Comparison of ENCODE assay signal across 8 mouse cellular contexts in genomic region chr6:120579110-120579830, GRCm38 (mm10). TPM values are rescaled to one million over a fixed set of nuclear protein-coding genes. Genes with fewer than 3 reads are reported as not detected.
A peak's percentile ranks its signal among the peaks of the same experiment; 100 is the strongest.
DNase-seq lines count a peak whose midpoint lies in the region; ATAC-seq lines count a peak whose summit lies in the region.

No protein-coding gene starts in this region.

- H3K27me3 ChIP-seq in megakaryocyte, embryonic 14.5 days (replicated peaks): peaks cover 55% of the 10 kb centered on the region
- H3K27me3 ChIP-seq in embryonic facial prominence, embryonic 13.5 days: peaks cover 9% of the 10 kb centered on the region
- H3K27me3 ChIP-seq in hindbrain, embryonic 13.5 days: 0 out of 2 replicates have a peak, but pooled peaks cover 3% of the 10 kb centered on the region
- no peaks in the 10 kb centered on the region for H3K27me3 ChIP-seq in neural tube, embryonic 13.5 days

- peaks cover 24% of the 10 kb centered on the region for H3K4me1 ChIP-seq in megakaryocyte, embryonic 14.5 days
- peaks cover 23% of the 10 kb centered on the region for H3K4me1 ChIP-seq in embryonic facial prominence, embryonic 13.5 days
- H3K4me1 ChIP-seq in hindbrain, embryonic 13.5 days (replicated peaks): peaks cover 30% of the 10 kb centered on the region
- peaks cover 31% of the 10 kb centered on the region for H3K4me1 ChIP-seq in neural tube, embryonic 13.5 days (replicated peaks)

- ATAC-seq in megakaryocyte, adult 5-6 weeks (ENCODE audit: poor library complexity, severe bottlenecking): no peak; the same call in 1 of the 2 replicates
- ATAC-seq in embryonic facial prominence, embryonic 13.5 days (ENCODE audit: insufficient number of reproducible peaks, insufficient read depth, low FRiP score, low TSS enrichment, low read depth): no peak
- ATAC-seq in hindbrain, embryonic 13.5 days (ENCODE audit: low FRiP score): peak; percentile 21; the same call in 1 of the 2 replicates
- peak; percentile 34; the same call in 1 of the 2 replicates for ATAC-seq in neural tube, embryonic 13.5 days (ENCODE audit: low read depth)

- peak overlapping the region; percentile 90 for H3K4me3 ChIP-seq in megakaryocyte, embryonic 14.5 days (replicated peaks)
- peak overlapping the region; percentile 47 for H3K4me3 ChIP-seq in embryonic facial prominence, embryonic 13.5 days
- H3K4me3 ChIP-seq in hindbrain, embryonic 13.5 days: peak overlapping the region; percentile 44
- peak overlapping the region; percentile 42 for H3K4me3 ChIP-seq in neural tube, embryonic 13.5 days

- 6% methylated on average over 21 of the region's 21 CpGs for WGBS in embryonic facial prominence, embryonic 13.5 days
- WGBS in hindbrain, embryonic 13.5 days: 4% methylated on average over 21 of the region's 21 CpGs
- 3% methylated on average over 21 of the region's 21 CpGs for WGBS in neural tube, embryonic 13.5 days

- peak overlapping the region; percentile 89 for H3K4me2 ChIP-seq in embryonic facial prominence, embryonic 13.5 days
- H3K4me2 ChIP-seq in hindbrain, embryonic 13.5 days: peak overlapping the region; percentile 74
- peak overlapping the region; percentile 78 for H3K4me2 ChIP-seq in neural tube, embryonic 13.5 days

- H3K9ac ChIP-seq in embryonic facial prominence, embryonic 13.5 days: peak overlapping the region; percentile 64
- peak overlapping the region; percentile 68 for H3K9ac ChIP-seq in hindbrain, embryonic 13.5 days
- H3K9ac ChIP-seq in neural tube, embryonic 13.5 days: peak overlapping the region; percentile 66

- peak overlapping the region; percentile 24; the same call in 1 of the 2 replicates for H3K27ac ChIP-seq in embryonic facial prominence, embryonic 13.5 days
- peak overlapping the region; percentile 81 for H3K27ac ChIP-seq in hindbrain, embryonic 13.5 days
- peak overlapping the region; percentile 88 for H3K27ac ChIP-seq in neural tube, embryonic 13.5 days (replicated peaks)

- intact Hi-C loops in gastrocnemius, postnatal 14 days (cut with DNase I; ENCODE audit: low total_unique reads): no loop called here
- intact Hi-C loops in left cerebral cortex, postnatal 36 days (cut with DNase I): no loop called here

- no peaks in the 10 kb centered on the region for H3K36me3 ChIP-seq in megakaryocyte, embryonic 14.5 days (replicated peaks; ENCODE audit: low read length)
- no peaks in the 10 kb centered on the region for H3K36me3 ChIP-seq in embryonic facial prominence, embryonic 13.5 days
- H3K36me3 ChIP-seq in hindbrain, embryonic 13.5 days: no peaks in the 10 kb centered on the region
- no peaks in the 10 kb centered on the region for H3K36me3 ChIP-seq in neural tube, embryonic 13.5 days

- DNase-seq in liver: peak; percentile 43
- DNase-seq in gastrocnemius, postnatal 14 days: no peak
- DNase-seq in left cerebral cortex, postnatal 36 days (ENCODE audit: low spot score in 2 of 2): no peak

- no peaks in the 10 kb centered on the region for H3K9me3 ChIP-seq in megakaryocyte, embryonic 14.5 days
- H3K9me3 ChIP-seq in embryonic facial prominence, embryonic 13.5 days: no peaks in the 10 kb centered on the region
- H3K9me3 ChIP-seq in hindbrain, embryonic 13.5 days: no peaks in the 10 kb centered on the region
- H3K9me3 ChIP-seq in neural tube, embryonic 13.5 days: no peaks in the 10 kb centered on the region

RNA-seq across cellular contexts. Expression of gene Hdhd5, which starts 48.2 kb away (rescaled TPM):
- polyA plus RNA-seq in megakaryocyte, embryonic 14.5 days (2012; ENCODE audit: insufficient read depth, low replicate concordance): 2.1 and 4.8 TPM in 2 replicates
- 4.4 and 6.6 TPM in 2 replicates for total RNA-seq in megakaryocyte, adult 5-6 weeks (2015)
- total RNA-seq in megakaryocyte, adult 5-6 weeks (2017): 9.4 and 11.0 TPM in 2 replicates
- polyA plus RNA-seq in embryonic facial prominence, embryonic 13.5 days (2015; fragmentation: Nextera tagmentation; extraction: Ambion mirVana): 18.8 and 19.8 TPM in 2 replicates
- 13.2 and 15.1 TPM in 2 replicates for polyA plus RNA-seq in hindbrain, embryonic 13.5 days (2015; fragmentation: Nextera tagmentation; extraction: Ambion mirVana)
- 15.1 and 15.8 TPM in 2 replicates for polyA plus RNA-seq in neural tube, embryonic 13.5 days (2015; fragmentation: Nextera tagmentation; extraction: Ambion mirVana)
- total RNA-seq in gastrocnemius, postnatal 14 days (2021): 10 to 100 TPM; 21.0 to 25.2 TPM
- 10 to 100 TPM; 30.9 to 44.9 TPM for total RNA-seq in left cerebral cortex, postnatal 36 days (2021)

Comparison
In these comparisons a context has a peak if more than half of its experiments do, and no peak if none do; other contexts are left out.
1. ATAC-seq: peak in hindbrain, embryonic 13.5 days (single experiment) and neural tube, embryonic 13.5 days (single experiment); none in megakaryocyte, adult 5-6 weeks (single experiment) and embryonic facial prominence, embryonic 13.5 days (single experiment).
2. H3K27ac ChIP-seq: peak in every context shown above with its lines; median percentile 88 in neural tube, embryonic 13.5 days; 81 in hindbrain, embryonic 13.5 days; 24 in embryonic facial prominence, embryonic 13.5 days.
3. Peak in every context shown above with its lines, with median percentiles within 50 percentile points of each other: H3K4me3 ChIP-seq, H3K4me2 ChIP-seq and H3K9ac ChIP-seq.